Mouse (Mus musculus) limb, embryonic 14.5 days (tissue): ENCODE results near the gene Nfyb. TPM values are rescaled to one million over a fixed set of nuclear protein-coding genes. Genes with fewer than 3 reads are reported as not detected.

Experiments
- ATAC-seq: fragments of 200-750 bp; cut with Nextera tagmentation; 2 replicates; pipeline ENCODE4 v1.8.0; 2017; ENCODE audit warnings: low read depth, moderate number of reproducible peaks, moderate TSS enrichment; ENCODE audit not compliant: low FRiP score
- DNase-seq: peaks from one replicate; pipeline ENCODE4 v3.0.0-alpha.2; 2015; ENCODE audit warnings: low spot score
- H3K27ac ChIP-seq: fragments of 300-500 bp; sonication (generic); replicated peaks from 2 replicates; pipeline ENCODE4 v1.5.1; 2014; ENCODE audit warnings: low read depth, mild to moderate bottlenecking, low read length, moderate library complexity, mixed read lengths
- H3K27me3 ChIP-seq: fragments of 300-500 bp; sonication (generic); 2 replicates; pipeline ENCODE4 v1.6.1; 2014; ENCODE audit warnings: low read length, mixed read lengths; ENCODE audit not compliant: control insufficient read depth, insufficient read depth
- H3K36me3 ChIP-seq: fragments of 300-500 bp; sonication (generic); 2 replicates; pipeline ENCODE4 v1.6.1; 2014; ENCODE audit warnings: mild to moderate bottlenecking, low read length, moderate library complexity, mixed read lengths; ENCODE audit not compliant: control insufficient read depth, insufficient read depth
- H3K4me1 ChIP-seq: fragments of 300-500 bp; sonication (generic); 2 replicates; pipeline ENCODE4 v1.6.1; 2014; ENCODE audit warnings: antibody characterized with exemption, low read length, mixed read lengths; ENCODE audit not compliant: control insufficient read depth, insufficient read depth
- H3K4me2 ChIP-seq: fragments of 300-500 bp; sonication (generic); replicated peaks from 2 replicates; pipeline ENCODE4 v1.6.1; 2014; ENCODE audit warnings: low read depth, mild to moderate bottlenecking, low read length, moderate library complexity; ENCODE audit not compliant: severe bottlenecking
- H3K4me3 ChIP-seq: fragments of 300-500 bp; sonication (generic); replicated peaks from 2 replicates; pipeline ENCODE4 v1.5.1; 2014; ENCODE audit warnings: low read length
- H3K9ac ChIP-seq: fragments of 300-500 bp; sonication (generic); 2 replicates; pipeline ENCODE4 v1.6.1; 2014; ENCODE audit warnings: mild to moderate bottlenecking, low read depth, low read length, moderate library complexity; ENCODE audit not compliant: severe bottlenecking
- H3K9me3 ChIP-seq: fragments of 300-500 bp; sonication (generic); 2 replicates; pipeline ENCODE4 v1.6.1; 2016; ENCODE audit warnings: low read length; ENCODE audit not compliant: control insufficient read depth
- POLR2A ChIP-seq: fragments of 200-500 bp; IDR thresholded peaks from 2 replicates; pipeline ENCODE4 v1.8.0; 2012; ENCODE audit warnings: inconsistent platforms, mild to moderate bottlenecking, moderate library complexity, borderline replicate concordance; ENCODE audit not compliant: insufficient read depth, insufficient read length; ENCODE audit errors: extremely low read depth
- WGBS: fragments of 180-500 bp; shearing (Covaris S2); extraction: QIAGEN DNeasy Blood & Tissue Kit; methylation state at CpG from one replicate; pipeline ENCODE4 v1.1.7; 2014; 5-methylcytosine and 5-hydroxymethylcytosine counted together
- polyA plus RNA-seq, 2 experiments: library from polyadenylated mRNA; depleted of rRNA in 1 of 2; stranded (reverse) in 1 of 2; unstranded in 1 of 2; fragments of >200 nt; fragmentation: Nextera tagmentation in 1 of 2; extraction: Ambion mirVana in 1 of 2; gene quantifications; 2 replicates each; pipeline versions ENCODE4 v1.2.1 to v1.2.3; 2012 to 2014

Nfyb gene
- polyA plus RNA-seq, 2 experiments: 41.0 to 41.3 TPM

DNA sequence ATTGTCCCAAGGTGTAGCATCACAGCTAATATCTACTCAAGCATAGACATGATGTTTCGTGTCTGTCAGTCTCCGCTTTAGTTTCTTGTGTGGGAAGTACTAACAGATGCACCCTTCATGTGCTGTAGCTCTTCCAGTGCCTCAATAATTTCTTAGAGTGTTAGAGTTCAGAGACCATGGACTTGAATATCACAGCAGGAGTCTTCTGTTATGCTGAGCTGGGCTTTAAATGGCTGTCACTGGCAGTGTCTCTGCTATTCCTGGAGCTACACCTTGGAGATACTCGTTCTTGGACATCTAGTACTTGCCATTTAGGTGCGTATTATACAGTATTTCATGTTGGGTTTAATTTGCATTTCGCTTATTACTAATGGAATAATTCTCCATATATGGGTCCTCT is 18.6 kb downstream of the Nfyb start:
- no peak for ATAC-seq
- Histone ChIP-seq H3K4me3 (no peak overlapping the region), H3K27ac (no peak overlapping the region), H3K9ac (no peak overlapping the region), H3K4me1 (no peaks in the 10 kb centered on the region), H3K27me3 (no peaks in the 10 kb centered on the region), H3K9me3 (no peaks in the 10 kb centered on the region), H3K36me3 (peaks cover 68% of the 10 kb centered on the region), H3K4me2 (no peak overlapping the region)
- WGBS: 89% methylated on average over 5 of the region's 5 CpGs
- no peak for TF ChIP-seq POLR2A
- no peak for DNase-seq

DNA sequence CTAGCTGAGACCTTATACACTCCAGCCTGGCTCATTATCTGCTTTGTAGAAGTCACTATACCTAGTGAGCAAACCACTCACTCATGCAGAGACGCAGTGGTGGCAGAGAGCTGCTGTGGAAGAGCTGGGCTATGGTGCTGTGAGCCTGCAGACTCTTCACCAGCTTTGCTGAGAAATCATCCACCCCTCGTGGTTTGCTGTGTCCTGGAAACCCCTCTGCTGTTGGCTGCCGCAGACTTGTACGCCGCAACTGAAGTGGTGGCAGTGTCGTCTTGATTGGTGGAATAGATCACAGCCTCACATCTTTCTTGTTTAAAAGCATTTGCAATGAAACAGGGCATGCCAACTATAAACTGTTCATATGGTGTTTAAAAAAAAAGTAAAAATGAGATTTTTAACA is 19.6 kb downstream of the Nfyb start:
- no peak overlapping the region for H3K27ac ChIP-seq

DNA sequence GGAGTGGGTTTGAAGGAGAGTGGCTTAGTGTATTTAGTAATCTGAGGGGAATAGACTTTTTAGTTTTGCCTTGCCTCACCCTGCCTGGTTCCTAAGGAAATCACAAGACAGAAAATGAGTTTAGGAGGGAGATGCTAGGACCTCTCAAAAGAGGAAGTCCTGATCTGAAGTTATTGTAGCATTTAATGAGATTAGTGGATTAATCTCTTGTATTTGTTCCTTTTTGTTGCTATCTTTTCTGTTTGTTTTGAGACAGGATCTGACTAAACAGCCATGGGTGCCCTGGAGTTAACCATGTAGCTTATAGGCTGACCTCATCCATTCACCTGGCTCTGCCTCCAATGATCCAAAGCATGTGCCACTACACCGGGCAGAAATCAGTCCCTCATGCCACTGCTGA is 21.4 kb downstream of the Nfyb start:
- no peak overlapping the region for H3K27ac ChIP-seq
- no peaks in the 10 kb centered on the region for H3K27me3 ChIP-seq
- TF ChIP-seq POLR2A: no peak
- no peak overlapping the region for H3K4me2 ChIP-seq
- H3K9me3 ChIP-seq: no peaks in the 10 kb centered on the region
- ATAC-seq (no peak), DNase-seq (no peak)
- WGBS: 89% methylated on average over 1 of the region's 1 CpGs
- peaks cover 70% of the 10 kb centered on the region for H3K36me3 ChIP-seq
- no peak overlapping the region for H3K9ac ChIP-seq
- no peak overlapping the region for H3K4me3 ChIP-seq
- H3K4me1 ChIP-seq: no peaks in the 10 kb centered on the region

More for the DNA sequence above, 19.6 kb downstream of the Nfyb start:
- Histone ChIP-seq H3K27me3 (no peaks in the 10 kb centered on the region), H3K4me1 (no peaks in the 10 kb centered on the region), H3K4me2 (no peak overlapping the region), H3K9me3 (no peaks in the 10 kb centered on the region), H3K36me3 (peaks cover 72% of the 10 kb centered on the region), H3K4me3 (no peak overlapping the region), H3K9ac (no peak overlapping the region)
- 92% methylated on average over 6 of the region's 6 CpGs for WGBS
- DNase-seq (no peak), ATAC-seq (no peak)
- TF ChIP-seq POLR2A: no peak

DNA sequence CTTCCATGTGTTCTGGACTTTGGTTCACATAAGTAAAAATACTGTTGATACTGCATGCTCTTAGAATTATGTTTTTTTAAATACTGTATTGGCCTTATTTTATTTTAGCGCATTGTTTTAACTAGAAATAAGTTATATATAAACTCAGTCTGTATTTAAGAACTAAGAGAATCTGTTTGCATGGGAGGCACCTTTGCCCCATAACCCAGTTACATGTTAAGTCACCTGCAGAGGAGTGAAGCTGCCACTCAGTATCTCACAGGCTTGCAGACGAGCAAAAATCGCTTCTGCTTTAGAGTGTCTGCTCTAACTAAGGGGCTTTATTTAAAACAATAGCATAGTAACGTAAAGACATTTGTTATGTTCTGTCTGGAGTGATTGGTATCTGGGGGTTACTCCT is 22.1 kb downstream of the Nfyb start:
- Histone ChIP-seq H3K4me1 (no peaks in the 10 kb centered on the region), H3K27me3 (no peaks in the 10 kb centered on the region), H3K9me3 (no peaks in the 10 kb centered on the region), H3K9ac (no peak overlapping the region), H3K4me3 (no peak overlapping the region), H3K27ac (no peak overlapping the region), H3K36me3 (peaks cover 66% of the 10 kb centered on the region), H3K4me2 (no peak overlapping the region)
- DNase-seq (no peak), ATAC-seq (no peak)
- TF ChIP-seq POLR2A: no peak
- WGBS: 90% methylated on average over 4 of the region's 4 CpGs

DNA sequence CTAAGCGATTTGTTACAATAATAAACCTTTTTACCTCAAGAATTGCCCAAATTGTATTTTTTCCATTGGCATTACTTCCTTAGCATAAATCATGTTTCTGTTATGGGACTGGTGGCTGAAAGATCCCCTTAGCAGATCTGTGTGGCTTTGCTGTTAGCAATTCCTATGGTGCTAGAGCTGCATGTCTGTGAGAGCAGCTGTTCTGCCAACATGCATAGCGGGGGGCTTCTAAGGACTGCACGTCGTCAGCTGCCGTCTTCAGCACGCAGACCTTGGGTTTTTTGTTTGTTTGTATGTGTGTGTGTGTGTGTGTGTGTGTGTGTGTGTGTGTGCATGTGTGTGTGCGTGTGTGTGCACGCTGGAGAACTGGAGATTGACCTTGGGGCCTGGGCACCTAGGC is 22.6 kb downstream of the Nfyb start:
- no peak overlapping the region for H3K4me3 ChIP-seq
- no peak overlapping the region for H3K4me2 ChIP-seq
- ATAC-seq (no peak), DNase-seq (no peak)
- H3K27me3 ChIP-seq: no peaks in the 10 kb centered on the region
- H3K9ac ChIP-seq: no peak overlapping the region
- H3K9me3 ChIP-seq: no peaks in the 10 kb centered on the region
- 85% methylated on average over 8 of the region's 8 CpGs for WGBS
- peaks cover 61% of the 10 kb centered on the region for H3K36me3 ChIP-seq
- H3K27ac ChIP-seq: no peak overlapping the region
- no peaks in the 10 kb centered on the region for H3K4me1 ChIP-seq
- no peak for TF ChIP-seq POLR2A
